Mouse (Mus musculus) neural tube, embryonic 14.5 days (tissue): ENCODE results near the gene Tbc1d7. TPM values are rescaled to one million over a fixed set of nuclear protein-coding genes. Genes with fewer than 3 reads are reported as not detected.
A peak's percentile ranks its signal among the peaks of the same experiment; 100 is the strongest.

Experiments
- ATAC-seq: fragments of 200-750 bp; cut with Nextera tagmentation; 2 replicates; pipeline ENCODE4 v1.8.0; 2017; ENCODE audit warnings: low read depth, mild to moderate bottlenecking, moderate TSS enrichment, moderate library complexity
- H3K27ac ChIP-seq: fragments of 300-500 bp; sonication (generic); 2 replicates; pipeline ENCODE4 v1.5.1; 2014; ENCODE audit warnings: low read depth, mild to moderate bottlenecking, control low read depth, low read length, moderate library complexity, mixed read lengths
- H3K27me3 ChIP-seq: fragments of 300-500 bp; sonication (generic); 2 replicates; pipeline ENCODE4 v1.6.1; 2014; ENCODE audit warnings: low read length; ENCODE audit not compliant: control insufficient read depth, insufficient read depth
- H3K36me3 ChIP-seq: fragments of 300-500 bp; sonication (generic); 2 replicates; pipeline ENCODE4 v1.6.1; 2014; ENCODE audit warnings: low read length, mixed read lengths; ENCODE audit not compliant: control insufficient read depth, insufficient read depth
- H3K4me1 ChIP-seq: fragments of 300-500 bp; sonication (generic); 2 replicates; pipeline ENCODE4 v1.6.1; 2014; ENCODE audit warnings: low read length; ENCODE audit not compliant: control insufficient read depth, insufficient read depth
- H3K4me2 ChIP-seq: fragments of 300-500 bp; sonication (generic); 2 replicates; pipeline ENCODE4 v1.6.1; 2014; ENCODE audit warnings: mild to moderate bottlenecking, low read depth, low read length, control low read depth
- H3K4me3 ChIP-seq: fragments of 300-500 bp; sonication (generic); 2 replicates; pipeline ENCODE4 v1.5.1; 2014; ENCODE audit warnings: low read depth, low read length, control low read depth, mixed read lengths
- H3K9ac ChIP-seq: fragments of 300-500 bp; sonication (generic); replicated peaks from 2 replicates; pipeline ENCODE4 v1.6.1; 2014; ENCODE audit warnings: low read depth, mild to moderate bottlenecking, control low read depth, low read length, mixed read lengths
- H3K9me3 ChIP-seq: fragments of 300-500 bp; sonication (generic); 2 replicates; pipeline ENCODE4 v1.6.1; 2016; ENCODE audit warnings: low read length; ENCODE audit not compliant: control insufficient read depth
- WGBS: fragments of 180-500 bp; shearing (Covaris S2); extraction: QIAGEN DNeasy Blood & Tissue Kit; methylation state at CpG from one replicate; pipeline ENCODE4 v1.1.7; 2014; 5-methylcytosine and 5-hydroxymethylcytosine counted together
- polyA plus RNA-seq: library from polyadenylated mRNA; unstranded; fragments of >200 nt; fragmentation: Nextera tagmentation; extraction: Ambion mirVana; gene quantifications from 2 replicates; pipeline ENCODE4 v1.2.1, GENCODE M21; 2014

Gene Tbc1d7
- 89.5 and 90.5 TPM in 2 replicates for polyA plus RNA-seq

GRCm38 (mm10) chr13:43171020-43171710 lies at the start of gene Tbc1d7:
Gene Tbc1d7, minus strand, starts transcription at chr13:43171501.
- Histone ChIP-seq H3K4me2 (peak within 1 kb of the TSS; percentile 78), H3K9me3 (no peaks in the 10 kb centered on the region), H3K27me3 (no peaks in the 10 kb centered on the region), H3K4me1 (peaks cover 5% of the 10 kb centered on the region; the same call in 1 of the 2 replicates), H3K4me3 (peak within 1 kb of the TSS; percentile 63), H3K9ac (peak within 1 kb of the TSS; percentile 80), H3K36me3 (no peaks in the 10 kb centered on the region), H3K27ac (peak within 1 kb of the TSS; percentile 88)
- under 1% methylated on average over 48 of the region's 48 CpGs for WGBS
- ATAC-seq: peak; percentile 94

GRCm38 (mm10) chr13:43220635-43221034 lies 49.3 kb upstream of the Tbc1d7 start:
- no peak overlapping the region for H3K4me2 ChIP-seq
- no peaks in the 10 kb centered on the region for H3K9me3 ChIP-seq
- no peaks in the 10 kb centered on the region for H3K27me3 ChIP-seq
- no peaks in the 10 kb centered on the region for H3K36me3 ChIP-seq
- peaks cover 3% of the 10 kb centered on the region; the same call in 1 of the 2 replicates for H3K4me1 ChIP-seq
- ATAC-seq: no peak
- H3K9ac ChIP-seq: no peak overlapping the region
- no peak overlapping the region for H3K27ac ChIP-seq
- WGBS: 100% methylated on average over 1 of the region's 1 CpGs
- H3K4me3 ChIP-seq: no peak overlapping the region

- Histone ChIP-seq H3K27me3 (no peaks in the 10 kb centered on the region), H3K36me3 (no peaks in the 10 kb centered on the region), H3K27ac (no peak overlapping the region), H3K4me3 (no peak overlapping the region), H3K4me1 (peaks cover 6% of the 10 kb centered on the region; the same call in 1 of the 2 replicates), H3K9me3 (no peaks in the 10 kb centered on the region), H3K4me2 (no peak overlapping the region), H3K9ac (no peak overlapping the region)
- ATAC-seq: no peak
- 52% methylated on average over 4 of the region's 4 CpGs for WGBS
Measured at GRCm38 (mm10) chr13:43218764-43219163, 47.5 kb upstream of the Tbc1d7 start.

GRCm38 (mm10) chr13:43218284-43218683 lies 47.0 kb upstream of the Tbc1d7 start:
- Histone ChIP-seq H3K36me3 (no peaks in the 10 kb centered on the region), H3K4me3 (no peak overlapping the region), H3K4me2 (no peak overlapping the region), H3K27me3 (no peaks in the 10 kb centered on the region), H3K9ac (no peak overlapping the region), H3K9me3 (no peaks in the 10 kb centered on the region), H3K4me1 (peaks cover 6% of the 10 kb centered on the region; the same call in 1 of the 2 replicates), H3K27ac (no peak overlapping the region)
- ATAC-seq: no peak
- 72% methylated on average over 4 of the region's 4 CpGs for whole genome bisulfite sequencing

GRCm38 (mm10) chr13:43217686-43218085 lies 46.4 kb upstream of the Tbc1d7 start:
- ATAC-seq: no peak
- H3K27ac ChIP-seq: no peak overlapping the region
- H3K4me3 ChIP-seq: no peak overlapping the region
- no peaks in the 10 kb centered on the region for H3K27me3 ChIP-seq
- no peaks in the 10 kb centered on the region for H3K36me3 ChIP-seq
- 85% methylated on average over 4 of the region's 4 CpGs for WGBS
- peaks cover 6% of the 10 kb centered on the region; the same call in 1 of the 2 replicates for H3K4me1 ChIP-seq
- no peak overlapping the region for H3K4me2 ChIP-seq
- H3K9me3 ChIP-seq: no peaks in the 10 kb centered on the region
- no peak overlapping the region for H3K9ac ChIP-seq

- Histone ChIP-seq H3K9ac (no peak overlapping the region), H3K4me2 (no peak overlapping the region), H3K27ac (no peak overlapping the region), H3K27me3 (no peaks in the 10 kb centered on the region), H3K9me3 (no peaks in the 10 kb centered on the region), H3K4me3 (no peak overlapping the region), H3K36me3 (no peaks in the 10 kb centered on the region), H3K4me1 (peaks cover 6% of the 10 kb centered on the region; the same call in 1 of the 2 replicates)
- 88% methylated on average over 8 of the region's 8 CpGs for WGBS
- no peak for ATAC-seq
Measured at GRCm38 (mm10) chr13:43217059-43217458, 45.8 kb upstream of the Tbc1d7 start.

- 65% methylated on average over 9 of the region's 9 CpGs for WGBS
- Histone ChIP-seq H3K9me3 (no peaks in the 10 kb centered on the region), H3K36me3 (no peaks in the 10 kb centered on the region), H3K27ac (no peak overlapping the region), H3K4me1 (peaks cover 6% of the 10 kb centered on the region; the same call in 1 of the 2 replicates), H3K9ac (no peak overlapping the region), H3K4me3 (no peak overlapping the region), H3K4me2 (no peak overlapping the region), H3K27me3 (no peaks in the 10 kb centered on the region)
- no peak for ATAC-seq
Measured at GRCm38 (mm10) chr13:43215994-43216706, 44.8 kb upstream of the Tbc1d7 start.

- peak; percentile 83 for ATAC-seq
- H3K27ac ChIP-seq: 0 out of 2 replicates have a peak overlapping the region, but pooled peaks have one; percentile 16
- H3K4me1 ChIP-seq: peaks cover 6% of the 10 kb centered on the region; the same call in 1 of the 2 replicates
- no peaks in the 10 kb centered on the region for H3K27me3 ChIP-seq
- H3K4me2 ChIP-seq: peak overlapping the region; percentile 38
- H3K9ac ChIP-seq: no peak overlapping the region
- H3K36me3 ChIP-seq: no peaks in the 10 kb centered on the region
- H3K9me3 ChIP-seq: no peaks in the 10 kb centered on the region
- no peak overlapping the region for H3K4me3 ChIP-seq
- WGBS: 21% methylated on average over 19 of the region's 19 CpGs
Measured at GRCm38 (mm10) chr13:43215144-43215993, 44.1 kb upstream of the Tbc1d7 start.
